Mouse (Mus musculus): Measurements from ENCODE around the gene Slc13a2. TPM values are rescaled to one million over a fixed set of nuclear protein-coding genes. Genes with fewer than 3 reads are reported as not detected.

Gene Slc13a2
- total RNA-seq, 1 experiment: 0.13 TPM

DNA sequence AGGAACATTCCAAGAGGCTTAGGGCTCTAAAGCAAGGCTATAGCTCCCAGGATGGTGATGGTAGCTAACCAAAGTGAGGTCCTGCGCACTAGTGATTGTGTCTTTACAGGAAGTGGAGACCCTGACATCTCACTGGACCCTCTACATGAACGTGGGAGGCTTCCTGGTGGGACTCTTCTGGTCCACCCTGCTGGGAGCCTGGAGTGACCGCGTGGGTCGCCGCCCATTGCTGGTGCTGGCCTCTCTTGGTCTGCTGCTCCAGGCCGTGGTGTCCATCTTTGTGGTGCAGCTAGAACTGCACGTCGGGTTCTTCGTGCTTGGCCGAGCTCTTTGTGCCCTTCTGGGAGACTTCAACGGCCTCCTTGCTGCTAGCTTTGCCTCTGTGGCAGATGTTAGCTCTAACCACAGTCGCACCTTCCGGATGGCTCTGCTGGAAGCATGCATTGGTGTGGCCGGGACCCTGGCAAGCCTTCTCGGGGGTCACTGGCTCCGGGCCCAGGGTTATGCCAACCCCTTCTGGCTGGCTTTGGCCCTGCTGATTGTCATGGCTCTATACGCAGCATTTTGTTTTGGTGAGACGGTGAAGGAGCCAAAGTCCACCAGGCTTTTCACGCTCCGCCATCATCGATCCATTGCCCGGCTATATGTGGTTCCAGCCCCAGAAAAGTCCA lies 44.4 kb upstream of the Slc13a2 start:
- Histone ChIP-seq H3K36me3 (ENCODE audit: control insufficient read depth, insufficient read depth, low read length, poor library complexity, severe bottlenecking) (no peaks in the 10 kb centered on the region), H3K4me3 (ENCODE audit: insufficient read depth in 1 of 2, low read depth in 1 of 2, low read length in 2 of 2, poor library complexity in 1 of 2, severe bottlenecking in 1 of 2) (peak overlapping the region; percentile 89 to 92), H3K9ac (ENCODE audit: insufficient read depth, low read depth, low read length, poor library complexity, severe bottlenecking) (peak overlapping the region; percentile 89; the same call in 1 of the 2 replicates), H3K27ac (ENCODE audit: insufficient read depth, low read depth, low read length, poor library complexity, severe bottlenecking) (no peak overlapping the region), H3K9me3 (ENCODE audit: control insufficient read depth, insufficient read depth, low read depth, low read length) (no peaks in the 10 kb centered on the region), H3K4me1 (ENCODE audit: control insufficient read depth in 2 of 2, insufficient read depth in 2 of 2, low read length in 2 of 2, poor library complexity in 1 of 2) (peaks cover 0 to 20% of the 10 kb centered on the region in 2 experiments; a peak in 2 of 4 replicates)
- DNase-seq (ENCODE audit: low read depth, low spot score): no peak
- in situ Hi-C loops (cut with MboI; ENCODE audit: low sequenced_read_pairs in 2 of 2, unreplicated experiment in 2 of 2): no loop called here
- TF ChIP-seq HCFC1 (IDR thresholded peaks at IDR 0.05; ENCODE audit: borderline replicate concordance, insufficient read depth, low read length) (no peak), MAFK (IDR thresholded peaks at IDR 0.05; ENCODE audit: insufficient read depth, low read depth, low read length) (no peak), CHD2 (IDR thresholded peaks at IDR 0.05; ENCODE audit: low read depth, low read length) (no peak), ZC3H11A (IDR thresholded peaks at IDR 0.05; ENCODE audit: borderline replicate concordance, low read depth, low read length) (no peak), ZNF384 (IDR thresholded peaks at IDR 0.05; ENCODE audit: low read depth, low read length) (no peak)

DNA sequence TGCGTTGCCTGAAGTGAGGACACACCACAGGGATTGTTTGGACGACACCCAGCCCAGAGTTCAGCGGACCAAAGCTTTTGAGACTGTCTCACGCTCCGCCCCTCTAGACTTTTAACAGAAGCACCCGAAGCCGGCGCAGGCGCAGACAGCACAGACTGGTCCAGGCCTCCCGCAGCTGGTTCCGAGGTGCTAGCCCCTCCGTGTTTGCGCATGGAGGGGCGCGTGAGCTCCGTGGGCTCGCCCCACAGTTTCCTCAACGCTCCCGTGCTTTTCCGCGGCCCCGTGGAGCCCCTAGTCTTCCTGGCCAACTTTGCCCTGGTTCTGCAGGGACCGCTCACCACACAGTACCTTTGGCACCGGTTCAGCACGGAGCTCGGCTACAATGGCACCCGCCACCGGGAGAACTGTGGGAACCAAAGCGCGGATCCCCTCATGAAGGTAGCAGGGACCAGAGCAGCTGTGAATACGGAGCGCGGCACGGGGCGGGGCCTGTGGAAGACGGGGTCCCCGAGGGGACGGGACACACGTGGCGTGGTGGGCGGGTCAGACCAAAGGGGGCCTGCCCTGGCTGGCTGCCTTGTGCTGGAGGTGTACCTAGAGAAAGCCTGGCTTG lies 43.7 kb upstream of the Slc13a2 start, which contains the start of gene Slc46a1:
TSS of gene Slc46a1 (plus strand) at position 130 of the 613 bp plus-strand sequence.
- H3K9ac ChIP-seq (ENCODE audit: insufficient read depth, low read depth, low read length, poor library complexity, severe bottlenecking): peak within 1 kb of the TSS; percentile 89
- H3K4me1 ChIP-seq (ENCODE audit: control insufficient read depth in 2 of 2, insufficient read depth in 2 of 2, low read length in 2 of 2, poor library complexity in 1 of 2): peaks cover 0 to 20% of the 10 kb centered on the region in 2 experiments; a peak in 2 of 4 replicates
- in situ Hi-C loops (cut with MboI; ENCODE audit: low sequenced_read_pairs in 2 of 2, unreplicated experiment in 2 of 2): no loop called here
- H3K27ac ChIP-seq (ENCODE audit: insufficient read depth, low read depth, low read length, poor library complexity, severe bottlenecking): peak within 1 kb of the TSS; percentile 28
- H3K36me3 ChIP-seq (ENCODE audit: control insufficient read depth, insufficient read depth, low read length, poor library complexity, severe bottlenecking): no peaks in the 10 kb centered on the region
- DNase-seq (ENCODE audit: low read depth, low spot score): peak; percentile 77
- H3K9me3 ChIP-seq (ENCODE audit: control insufficient read depth, insufficient read depth, low read depth, low read length): no peaks in the 10 kb centered on the region
- H3K4me3 ChIP-seq (ENCODE audit: insufficient read depth in 1 of 2, low read depth in 1 of 2, low read length in 2 of 2, poor library complexity in 1 of 2, severe bottlenecking in 1 of 2): peak within 1 kb of the TSS; percentile 89 to 92
- no peak for TF ChIP-seq ZC3H11A (IDR thresholded peaks at IDR 0.05; ENCODE audit: borderline replicate concordance, low read depth, low read length)

DNA sequence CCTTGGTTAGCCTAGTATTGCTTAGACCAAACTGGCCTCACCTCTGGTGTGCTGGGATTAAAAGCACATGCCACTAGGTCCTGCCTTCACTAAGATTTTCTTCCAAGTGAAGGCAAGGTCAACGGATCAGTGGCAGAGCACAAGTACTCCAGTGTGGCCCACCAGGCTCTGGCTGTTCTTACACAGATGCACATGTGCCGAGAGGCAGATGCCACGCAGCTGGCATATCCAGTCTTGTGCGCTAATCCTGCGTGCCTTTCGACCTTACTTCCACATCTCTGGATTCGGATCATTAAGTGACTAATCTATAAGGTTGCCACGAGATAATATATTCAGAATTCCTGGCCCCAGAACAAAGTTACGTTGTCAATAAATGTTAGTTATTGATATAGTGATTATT lies 43.1 kb upstream of the Slc13a2 start:
- H3K4me3 ChIP-seq (ENCODE audit: insufficient read depth in 1 of 2, low read depth in 1 of 2, low read length in 2 of 2, poor library complexity in 1 of 2, severe bottlenecking in 1 of 2): peak overlapping the region in 1 of 2 experiments; percentile 92; a peak in 2 of 4 replicates
- H3K9ac ChIP-seq (ENCODE audit: insufficient read depth, low read depth, low read length, poor library complexity, severe bottlenecking): 0 out of 2 replicates have a peak overlapping the region, but pooled peaks have one; percentile 7
- no peak for DNase-seq (ENCODE audit: low read depth, low spot score)
- in situ Hi-C loops (cut with MboI; ENCODE audit: low sequenced_read_pairs in 2 of 2, unreplicated experiment in 2 of 2): no loop called here
- no peaks in the 10 kb centered on the region for H3K9me3 ChIP-seq (ENCODE audit: control insufficient read depth, insufficient read depth, low read depth, low read length)
- no peak overlapping the region for H3K27ac ChIP-seq (ENCODE audit: insufficient read depth, low read depth, low read length, poor library complexity, severe bottlenecking)
- H3K36me3 ChIP-seq (ENCODE audit: control insufficient read depth, insufficient read depth, low read length, poor library complexity, severe bottlenecking): no peaks in the 10 kb centered on the region
- peaks cover 0 to 20% of the 10 kb centered on the region in 2 experiments; a peak in 2 of 4 replicates for H3K4me1 ChIP-seq (ENCODE audit: control insufficient read depth in 2 of 2, insufficient read depth in 2 of 2, low read length in 2 of 2, poor library complexity in 1 of 2)
- TF ChIP-seq MAFK (IDR thresholded peaks at IDR 0.05; ENCODE audit: insufficient read depth, low read depth, low read length) (no peak), HCFC1 (IDR thresholded peaks at IDR 0.05; ENCODE audit: borderline replicate concordance, insufficient read depth, low read length) (no peak), CHD2 (IDR thresholded peaks at IDR 0.05; ENCODE audit: low read depth, low read length) (no peak), ZC3H11A (IDR thresholded peaks at IDR 0.05; ENCODE audit: borderline replicate concordance, low read depth, low read length) (no peak), ZNF384 (IDR thresholded peaks at IDR 0.05; ENCODE audit: low read depth, low read length) (no peak)

DNA sequence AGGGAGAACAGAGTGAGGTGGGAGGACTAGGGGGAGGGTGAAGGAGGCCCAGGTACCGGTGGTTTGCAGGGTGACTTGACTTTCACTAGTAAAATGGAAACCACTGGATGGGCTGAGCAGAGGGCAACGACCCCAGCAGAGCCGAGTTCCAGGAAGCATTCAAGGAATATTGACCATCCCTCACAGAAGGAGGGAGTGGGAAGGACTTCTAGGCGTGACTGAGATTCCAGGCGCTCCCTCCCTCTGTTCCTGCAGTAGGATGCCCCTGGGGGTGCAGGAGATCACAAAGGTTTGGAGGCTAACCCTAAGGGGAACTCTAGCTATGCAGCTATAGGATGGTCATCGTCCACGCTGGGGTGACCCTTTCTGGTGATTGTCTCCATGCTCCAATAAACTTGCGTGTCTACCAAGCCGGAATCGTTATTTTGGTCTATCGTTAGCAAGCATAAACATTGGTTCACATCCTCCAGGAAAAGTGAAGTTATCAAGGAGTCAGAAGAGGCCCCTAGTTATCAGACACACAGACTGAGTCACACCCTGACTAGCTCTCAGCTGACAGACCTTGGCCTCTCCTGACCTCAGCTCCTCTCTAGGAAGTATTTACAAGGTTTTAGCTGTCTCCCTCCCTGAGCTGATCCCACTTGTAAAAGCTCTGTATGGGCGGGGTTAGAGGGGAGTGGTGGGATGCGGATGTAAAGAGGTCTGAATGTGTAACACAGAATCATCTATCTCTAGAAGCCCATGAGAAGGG lies 41.4 kb upstream of the Slc13a2 start:
- TF ChIP-seq ZC3H11A (IDR thresholded peaks at IDR 0.05; ENCODE audit: borderline replicate concordance, low read depth, low read length) (no peak), ZNF384 (IDR thresholded peaks at IDR 0.05; ENCODE audit: low read depth, low read length) (no peak), CHD2 (IDR thresholded peaks at IDR 0.05; ENCODE audit: low read depth, low read length) (no peak), HCFC1 (IDR thresholded peaks at IDR 0.05; ENCODE audit: borderline replicate concordance, insufficient read depth, low read length) (no peak), MAFK (IDR thresholded peaks at IDR 0.05; ENCODE audit: insufficient read depth, low read depth, low read length) (no peak)
- Histone ChIP-seq H3K4me1 (ENCODE audit: control insufficient read depth in 2 of 2, insufficient read depth in 2 of 2, low read length in 2 of 2, poor library complexity in 1 of 2) (peaks cover 0 to 20% of the 10 kb centered on the region in 2 experiments; a peak in 2 of 4 replicates), H3K27ac (ENCODE audit: insufficient read depth, low read depth, low read length, poor library complexity, severe bottlenecking) (no peak overlapping the region), H3K9ac (ENCODE audit: insufficient read depth, low read depth, low read length, poor library complexity, severe bottlenecking) (no peak overlapping the region), H3K4me3 (ENCODE audit: insufficient read depth in 1 of 2, low read depth in 1 of 2, low read length in 2 of 2, poor library complexity in 1 of 2, severe bottlenecking in 1 of 2) (no peak overlapping the region), H3K9me3 (ENCODE audit: control insufficient read depth, insufficient read depth, low read depth, low read length) (no peaks in the 10 kb centered on the region), H3K36me3 (ENCODE audit: control insufficient read depth, insufficient read depth, low read length, poor library complexity, severe bottlenecking) (no peaks in the 10 kb centered on the region)
- in situ Hi-C loops (cut with MboI; ENCODE audit: low sequenced_read_pairs in 2 of 2, unreplicated experiment in 2 of 2): no loop called here
- DNase-seq (ENCODE audit: low read depth, low spot score): no peak
